Mouse (Mus musculus): ENCODE measurements around the gene Cul1. TPM values are rescaled to one million over a fixed set of nuclear protein-coding genes. Genes with fewer than 3 reads are reported as not detected.

Cul1 gene
- total RNA-seq, 2 experiments from 2014 or later, result 106 to 117 TPM

DNA sequence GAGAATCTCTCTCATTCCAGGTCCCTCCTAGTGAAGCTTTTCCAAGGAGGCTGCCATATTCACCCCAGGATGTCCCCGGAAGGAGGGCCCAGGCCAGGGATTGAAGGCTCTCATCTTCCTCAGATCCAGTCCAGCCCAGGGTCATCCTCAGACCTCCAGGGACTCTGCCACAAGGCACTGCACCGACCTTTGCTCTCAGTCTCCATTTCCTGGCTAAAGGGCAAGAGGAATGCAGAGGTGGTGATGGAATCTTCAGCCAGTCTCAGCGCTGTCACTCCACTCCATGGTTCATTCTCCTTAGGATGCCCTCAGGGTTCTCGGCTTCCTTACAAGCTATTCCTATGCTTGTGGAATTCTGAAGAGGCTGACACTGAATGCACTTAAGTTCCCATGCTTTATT is 73.2 kb downstream of the Cul1 start:
- H3K4me3 ChIP-seq, result no peak overlapping the region
- no peak overlapping the region for H3K27ac ChIP-seq
- no peak for TF ChIP-seq CTCF (conservative IDR thresholded peaks at IDR 0.05)
- DNase-seq (ENCODE audit: low spot score in 2 of 2), result no peak

DNA sequence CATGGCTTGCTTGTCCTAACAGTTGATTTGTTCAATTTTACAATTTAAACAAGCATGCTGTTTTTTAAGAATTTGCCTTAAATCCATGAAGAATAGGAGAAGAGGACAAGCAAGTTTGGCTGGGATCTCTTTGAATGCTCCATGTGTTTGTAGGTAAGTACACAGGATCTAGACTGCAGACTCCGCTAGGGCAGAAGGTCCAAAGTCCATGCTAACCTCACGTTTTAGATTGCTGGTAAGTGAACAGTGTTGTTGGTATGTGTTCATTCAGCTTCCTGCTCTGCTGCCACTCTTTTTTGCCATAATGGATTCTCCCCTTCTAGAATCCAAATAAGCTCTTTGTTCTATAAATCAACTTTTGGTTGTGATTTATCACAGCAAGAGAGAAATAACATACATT is 73.9 kb downstream of the Cul1 start:
- Histone ChIP-seq H3K4me3 (no peak overlapping the region), H3K27ac (no peak overlapping the region)
- no peak for TF ChIP-seq CTCF (conservative IDR thresholded peaks at IDR 0.05)
- no peak for DNase-seq (ENCODE audit: low spot score in 2 of 2)

DNA sequence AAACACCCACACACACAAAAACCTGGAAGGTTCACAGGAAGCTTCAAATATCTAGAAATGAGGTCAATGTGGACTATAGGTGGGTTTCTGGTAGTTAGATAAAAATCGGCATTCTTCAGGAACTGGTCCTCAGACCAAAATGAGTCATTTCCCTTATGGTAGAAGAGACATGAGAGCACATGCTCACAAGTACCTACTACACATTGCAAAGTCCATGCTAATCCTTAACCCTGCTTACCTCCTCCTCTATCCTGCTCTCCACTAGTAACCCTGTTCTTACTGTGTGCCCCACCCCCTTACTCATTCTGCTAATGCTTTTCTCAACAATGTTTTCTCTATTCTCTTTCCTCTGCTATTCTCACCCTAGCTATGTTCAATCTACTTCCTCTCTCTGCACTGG is 74.5 kb downstream of the Cul1 start:
- DNase-seq (ENCODE audit: low spot score in 2 of 2), result no peak
- H3K4me3 ChIP-seq, result no peak overlapping the region
- no peak overlapping the region for H3K27ac ChIP-seq
- no peak for TF ChIP-seq CTCF (conservative IDR thresholded peaks at IDR 0.05)

DNA sequence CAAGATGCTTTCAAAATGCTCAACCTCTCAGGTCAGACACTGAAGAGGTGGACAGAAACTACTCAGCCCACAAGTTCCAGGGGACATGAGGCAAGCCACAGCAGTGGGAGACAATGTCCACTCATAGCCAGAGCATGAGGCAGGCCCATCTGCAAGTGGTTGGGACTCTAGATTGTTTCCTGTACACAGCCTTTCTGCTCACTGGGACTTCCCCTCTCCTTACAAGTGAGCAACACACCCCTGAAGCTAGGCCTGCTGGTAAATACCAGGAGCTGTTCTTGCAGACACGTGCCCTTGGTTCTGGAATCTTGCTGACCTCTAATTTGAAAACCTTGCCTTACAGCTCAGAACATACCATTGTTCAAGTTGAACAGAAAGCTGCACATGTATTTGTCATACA is 79.3 kb downstream of the Cul1 start:
- H3K4me3 ChIP-seq, result no peak overlapping the region
- no peak for DNase-seq (ENCODE audit: low spot score in 2 of 2)
- TF ChIP-seq CTCF (conservative IDR thresholded peaks at IDR 0.05), result no peak
- H3K27ac ChIP-seq, result no peak overlapping the region

DNA sequence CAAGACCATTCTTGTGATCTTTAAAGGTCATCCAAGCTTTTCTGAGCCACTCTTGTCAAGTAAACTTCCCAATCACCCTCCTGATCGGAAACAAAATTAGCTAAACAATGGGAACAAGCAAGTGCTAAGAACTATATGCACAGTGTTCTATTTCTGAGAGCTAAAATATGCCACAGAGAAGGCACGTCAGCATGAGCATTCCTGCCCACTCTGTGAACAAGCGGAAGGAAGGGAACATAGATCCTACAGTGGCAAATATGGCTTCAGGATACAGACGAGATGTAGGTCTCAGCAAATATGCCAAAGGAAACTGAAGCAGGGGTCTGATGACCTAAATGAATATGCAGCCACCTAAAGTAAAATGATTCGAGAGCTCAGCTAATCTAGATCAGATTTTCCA is 82.1 kb downstream of the Cul1 start:
- no peak overlapping the region for H3K27ac ChIP-seq
- no peak overlapping the region for H3K4me3 ChIP-seq
- TF ChIP-seq CTCF (conservative IDR thresholded peaks at IDR 0.05), result no peak
- no peak for DNase-seq (ENCODE audit: low spot score in 2 of 2)

DNA sequence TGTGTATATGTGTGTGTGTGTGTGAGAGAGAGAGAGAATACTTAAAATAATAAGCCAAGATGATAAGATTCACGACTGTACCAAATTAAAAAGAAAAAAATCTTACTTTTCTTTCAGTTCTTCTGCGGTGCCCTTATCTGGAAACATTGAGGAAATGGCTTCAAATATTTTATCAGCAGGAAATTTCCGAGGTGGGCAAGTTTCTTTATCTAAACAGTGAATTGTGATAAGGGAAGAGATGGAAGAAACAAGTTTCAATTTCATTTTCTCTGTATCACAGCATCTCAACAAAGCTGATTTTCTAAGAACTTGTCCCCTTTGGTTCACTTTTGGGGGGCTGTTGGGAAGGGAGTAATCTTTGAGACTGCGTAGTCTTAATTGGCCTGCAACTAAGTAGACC is 99.1 kb downstream of the Cul1 start:
- no peak for DNase-seq (ENCODE audit: low spot score in 2 of 2)
- TF ChIP-seq CTCF (conservative IDR thresholded peaks at IDR 0.05), result no peak
- Histone ChIP-seq H3K4me3 (no peak overlapping the region), H3K27ac (no peak overlapping the region)

DNA sequence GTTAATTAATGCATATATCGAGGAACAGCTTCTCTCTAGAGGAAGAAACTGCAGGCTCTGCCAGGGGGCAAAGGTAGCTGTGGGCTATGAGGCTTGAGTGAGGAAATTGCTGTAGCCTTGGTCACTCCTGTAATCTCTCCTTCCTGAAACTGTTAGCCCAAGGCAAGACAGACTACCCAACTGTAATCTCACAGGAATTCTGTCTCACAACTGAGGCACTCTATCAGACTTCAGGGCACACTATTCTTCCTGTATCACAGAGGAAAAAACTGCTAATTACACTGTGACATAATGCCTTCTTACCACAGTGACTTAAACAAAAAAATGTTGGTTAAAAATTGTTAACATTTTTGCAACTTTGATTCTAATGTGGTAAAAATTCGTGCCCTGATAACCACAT is 106.1 kb downstream of the Cul1 start:
- no peak overlapping the region for H3K4me3 ChIP-seq
- TF ChIP-seq CTCF (conservative IDR thresholded peaks at IDR 0.05), result no peak
- no peak for DNase-seq (ENCODE audit: low spot score in 2 of 2)
- no peak overlapping the region for H3K27ac ChIP-seq

DNA sequence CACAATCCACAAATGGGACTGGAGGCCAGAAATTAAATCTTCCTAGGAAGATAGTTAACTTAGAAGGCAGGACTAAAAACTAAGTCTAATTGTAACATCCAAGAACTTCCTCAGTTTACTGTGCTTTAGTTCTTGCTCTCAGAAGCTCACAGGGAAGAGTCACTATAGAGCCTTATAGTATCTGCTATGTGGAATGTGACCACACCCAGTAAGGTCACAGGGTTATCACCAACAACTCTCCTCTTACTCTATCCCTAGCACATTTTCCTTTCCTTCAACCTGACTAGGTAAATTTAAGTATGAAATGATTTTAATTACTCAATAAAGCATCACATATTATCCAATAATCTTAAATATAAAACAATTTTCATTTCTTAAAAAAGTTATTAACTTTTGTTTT is 107.2 kb downstream of the Cul1 start:
- Histone ChIP-seq H3K27ac (no peak overlapping the region), H3K4me3 (no peak overlapping the region)
- DNase-seq (ENCODE audit: low spot score in 2 of 2), result no peak
- no peak for TF ChIP-seq CTCF (conservative IDR thresholded peaks at IDR 0.05)

DNA sequence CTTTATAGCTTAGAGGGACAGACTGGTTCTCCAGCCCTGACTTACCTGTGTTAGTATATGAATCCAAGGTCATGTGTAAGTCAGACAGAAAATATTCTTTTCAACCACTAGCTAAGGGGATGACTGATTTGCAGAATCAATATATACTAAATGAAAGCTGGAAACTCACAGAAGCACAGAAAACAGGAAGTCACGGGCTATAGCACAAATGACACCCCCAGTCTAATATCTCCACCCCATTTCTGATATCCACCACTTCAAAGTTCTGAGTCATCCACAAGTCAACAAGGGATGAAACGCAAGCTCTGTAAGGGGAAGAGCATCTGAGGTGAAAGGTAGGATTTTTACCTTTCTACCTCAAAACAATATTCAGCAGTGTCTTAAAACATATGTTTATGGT is 107.6 kb downstream of the Cul1 start:
- no peak for DNase-seq (ENCODE audit: low spot score in 2 of 2)
- H3K4me3 ChIP-seq, result no peak overlapping the region
- no peak overlapping the region for H3K27ac ChIP-seq
- TF ChIP-seq CTCF (conservative IDR thresholded peaks at IDR 0.05), result no peak

DNA sequence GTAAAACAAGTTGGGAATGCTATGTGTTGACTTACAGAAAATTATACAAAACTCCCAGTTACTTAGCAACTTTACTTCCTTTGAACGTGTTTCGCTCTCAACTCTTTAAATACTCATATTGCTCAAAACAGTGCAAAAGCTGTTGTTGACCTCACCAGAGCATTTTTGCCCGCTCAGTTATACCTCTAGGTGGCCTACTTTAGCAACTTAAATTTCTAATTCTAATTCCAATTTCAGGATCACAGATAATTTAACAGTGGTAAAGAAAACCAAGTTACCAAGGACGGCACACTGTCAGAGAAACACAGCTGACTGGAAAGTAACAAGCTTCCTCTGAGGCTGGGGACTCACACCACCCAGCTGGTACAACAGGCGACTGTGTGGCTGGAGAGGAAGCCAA is 108.2 kb downstream of the Cul1 start:
- TF ChIP-seq CTCF (conservative IDR thresholded peaks at IDR 0.05), result peak; percentile 72
- no peak overlapping the region for H3K4me3 ChIP-seq
- no peak for DNase-seq (ENCODE audit: low spot score in 2 of 2)

DNA sequence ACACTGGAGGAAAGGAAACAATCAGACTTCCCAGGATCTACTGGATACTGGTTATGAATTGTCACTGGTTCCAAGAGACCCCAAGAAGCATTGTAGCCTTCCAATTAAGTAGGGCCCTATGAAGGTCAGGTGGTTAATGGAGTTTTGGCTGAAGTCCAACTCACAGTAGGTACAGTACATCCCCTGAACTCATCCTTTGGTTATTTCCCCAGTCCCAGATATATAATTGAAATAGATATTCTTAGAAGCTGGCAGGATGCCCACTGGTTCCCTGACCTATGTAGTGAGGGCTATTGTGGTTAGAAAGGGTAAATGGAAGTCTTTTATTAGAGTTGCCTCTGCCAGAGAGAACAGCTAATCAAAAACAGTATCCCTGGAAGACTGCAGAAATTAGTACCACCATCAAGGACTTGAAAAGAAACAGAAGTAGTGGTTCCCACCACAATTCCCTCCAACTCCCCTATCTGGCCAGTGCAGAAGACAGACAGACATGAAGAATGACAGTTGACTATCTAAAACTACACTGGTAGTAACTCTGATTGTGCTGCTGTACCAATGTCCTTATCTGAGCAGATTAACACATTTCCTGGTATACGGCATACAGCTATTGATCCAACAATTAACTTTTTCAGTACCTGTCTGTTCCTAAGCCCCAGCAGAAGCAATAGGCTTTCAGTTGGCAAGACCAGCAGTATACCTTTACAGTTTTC is 112.3 kb downstream of the Cul1 start:
- DNase-seq (ENCODE audit: low spot score in 2 of 2), result no peak
- Histone ChIP-seq H3K4me3 (no peak overlapping the region), H3K27ac (no peak overlapping the region)
- TF ChIP-seq CTCF (conservative IDR thresholded peaks at IDR 0.05), result no peak

More for the DNA sequence above, 108.2 kb downstream of the Cul1 start:
- no peak overlapping the region for H3K27ac ChIP-seq

DNA sequence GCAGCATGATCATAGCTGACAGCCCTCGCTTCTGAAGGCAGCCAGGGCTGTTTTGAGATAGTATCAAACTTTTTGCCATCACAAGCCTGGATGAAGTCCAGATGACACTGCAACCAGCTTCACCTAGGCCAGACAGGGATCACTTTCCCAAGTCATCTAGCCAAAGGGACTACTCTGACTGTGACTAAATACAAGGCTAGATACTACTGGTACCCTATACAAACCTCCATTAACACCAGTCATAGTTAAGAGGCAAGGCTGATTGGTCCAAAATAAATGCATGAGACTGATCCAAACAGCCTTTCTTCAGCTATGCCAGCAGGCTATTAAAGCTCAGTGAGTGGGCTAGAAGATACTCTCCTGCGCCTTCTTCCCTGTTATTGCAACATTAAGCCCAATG is 119.7 kb downstream of the Cul1 start:
- no peak for TF ChIP-seq CTCF (conservative IDR thresholded peaks at IDR 0.05)
- H3K27ac ChIP-seq, result no peak overlapping the region
- H3K4me3 ChIP-seq, result no peak overlapping the region
- DNase-seq (ENCODE audit: low spot score in 2 of 2), result no peak

Other genes with a start within 250 kb of the Cul1 start
- 10 to 100 TPM; 16.0 to 17.4 TPM for gene Ezh2, start 141.9 kb downstream of the Cul1 start, total RNA-seq (2021)

Data from layer of hippocampus, adult 2 months (tissue).